Mouse (Mus musculus) monocyte, adult 2 months (primary cell): Measurements from ENCODE around the gene Eid1.

Source experiments
- DNase-seq, 2 experiments: peaks; one replicate each; pipeline ENCODE4 v3.0.0; 2022; ENCODE audit warnings: low spot score in 2 of 2, low read depth in 1 of 2

The Eid1 gene

DNA sequence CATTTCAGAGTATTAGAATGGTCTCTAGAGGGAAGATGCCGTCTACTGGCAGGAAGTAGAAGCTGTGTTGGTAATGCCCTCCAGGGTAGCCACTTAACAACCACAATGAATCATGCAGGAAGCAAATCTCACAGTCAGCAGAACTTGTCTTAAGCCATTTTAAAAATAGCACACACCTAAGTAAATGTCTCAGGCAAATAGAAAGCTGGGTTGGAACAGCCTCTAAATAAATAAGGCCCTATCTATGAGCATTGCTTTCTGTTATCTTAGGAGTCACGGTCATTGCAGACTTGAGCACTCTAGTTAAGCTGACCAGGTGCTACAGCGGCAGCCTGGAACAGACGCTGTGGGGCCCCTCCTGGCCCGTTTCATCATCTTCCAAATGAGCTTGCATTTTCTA lies 5.7 kb upstream of the Eid1 start:
- no peak for DNase-seq

DNA sequence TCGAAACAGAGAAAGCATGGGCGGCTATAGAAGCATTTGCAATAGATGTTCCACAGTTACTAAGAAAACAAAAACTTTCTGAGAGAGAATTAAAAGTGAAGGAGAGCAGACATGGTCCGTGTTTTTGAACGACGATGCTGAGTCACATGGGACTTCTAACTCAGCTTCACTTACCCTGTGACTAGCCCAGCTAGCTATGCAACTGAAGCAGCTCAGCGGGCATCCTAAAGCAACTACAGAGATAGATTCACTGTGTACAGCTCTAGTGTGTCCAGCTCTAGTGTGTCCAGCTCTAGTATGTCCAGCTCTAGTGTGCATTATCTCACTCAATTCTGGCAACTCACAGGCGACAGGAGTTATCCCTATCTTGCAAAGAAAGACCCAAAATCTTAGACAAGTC lies 5.2 kb upstream of the Eid1 start:
- no peak for DNase-seq

DNA sequence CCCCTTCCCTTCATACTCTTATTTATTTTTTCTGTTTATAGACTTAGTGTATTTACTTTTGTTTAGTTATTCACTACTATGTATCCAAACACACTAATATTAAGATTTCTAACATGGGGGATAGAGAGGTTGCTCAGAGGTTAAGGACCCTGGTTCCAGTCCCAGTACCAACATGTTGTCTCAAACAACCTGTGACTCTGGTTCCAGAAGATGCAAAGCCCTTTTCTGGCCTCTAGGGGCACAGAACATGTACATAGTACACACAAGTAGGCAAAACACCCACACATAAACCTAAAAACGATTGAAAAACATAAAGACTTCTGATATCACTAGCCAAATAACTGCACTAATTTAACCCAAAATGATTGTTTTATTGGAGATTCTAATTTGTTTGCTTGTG lies 2.0 kb upstream of the Eid1 start:
- no peak for DNase-seq

DNA sequence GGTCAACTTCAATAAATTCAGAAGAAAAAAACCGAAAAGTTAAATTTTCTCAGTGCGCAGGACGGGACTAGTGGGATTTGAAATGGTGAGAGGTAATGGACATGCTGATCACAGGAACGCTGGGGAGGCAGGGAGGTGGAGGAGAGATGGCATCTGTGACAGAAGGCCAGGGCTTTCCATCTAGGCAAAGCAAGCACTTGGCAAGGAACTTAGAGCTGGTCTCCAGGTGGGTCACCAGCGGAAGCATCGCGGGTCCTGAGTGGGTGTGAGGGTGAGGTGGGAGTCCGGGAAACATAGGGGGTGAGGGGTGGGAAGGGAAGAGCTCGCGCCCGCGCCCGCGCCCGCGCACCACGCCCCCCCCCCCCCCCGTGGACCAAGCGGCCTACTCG lies 333 bp upstream of the Eid1 start:
- DNase-seq = no peak

DNA sequence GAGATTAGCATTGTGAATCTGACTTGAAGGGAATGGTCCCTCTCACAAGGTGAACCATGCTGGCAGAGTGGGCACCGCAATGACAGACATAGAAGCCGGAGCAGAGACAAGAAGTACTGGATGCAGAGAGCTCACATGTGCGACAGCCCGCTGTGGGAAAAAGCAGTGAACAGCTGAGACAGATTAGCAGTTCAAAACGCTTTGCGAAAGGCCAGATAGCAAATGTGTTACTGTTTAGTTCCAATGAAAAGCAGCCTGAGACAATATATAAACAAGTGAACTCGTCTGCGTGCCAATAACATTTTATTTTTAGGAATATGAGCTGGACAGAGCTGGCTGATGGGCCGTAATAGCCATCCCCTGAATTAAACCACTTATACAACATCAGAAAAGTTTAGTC lies 8.9 kb downstream of the Eid1 start:
- DNase-seq = no peak

DNA sequence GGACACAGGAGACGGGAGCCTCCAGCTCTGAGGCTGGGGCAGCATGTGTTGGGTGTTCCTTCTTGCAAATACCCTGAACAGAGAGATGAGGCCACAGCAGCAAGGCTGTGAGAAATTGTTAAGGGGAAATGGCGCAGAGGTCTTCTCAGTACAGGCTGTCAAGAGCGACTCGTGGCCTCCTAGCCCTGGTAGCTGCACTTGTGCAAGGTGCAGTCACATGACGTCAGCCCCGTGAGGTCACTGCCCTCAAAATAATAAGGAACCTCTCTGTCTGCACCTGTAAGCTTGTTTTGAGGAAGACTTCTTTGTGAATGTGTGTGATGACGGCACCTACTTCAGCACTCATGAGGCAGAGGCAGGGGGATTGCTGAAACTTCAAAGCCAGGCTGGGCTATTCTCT lies 11.0 kb downstream of the Eid1 start:
- DNase-seq = no peak

DNA sequence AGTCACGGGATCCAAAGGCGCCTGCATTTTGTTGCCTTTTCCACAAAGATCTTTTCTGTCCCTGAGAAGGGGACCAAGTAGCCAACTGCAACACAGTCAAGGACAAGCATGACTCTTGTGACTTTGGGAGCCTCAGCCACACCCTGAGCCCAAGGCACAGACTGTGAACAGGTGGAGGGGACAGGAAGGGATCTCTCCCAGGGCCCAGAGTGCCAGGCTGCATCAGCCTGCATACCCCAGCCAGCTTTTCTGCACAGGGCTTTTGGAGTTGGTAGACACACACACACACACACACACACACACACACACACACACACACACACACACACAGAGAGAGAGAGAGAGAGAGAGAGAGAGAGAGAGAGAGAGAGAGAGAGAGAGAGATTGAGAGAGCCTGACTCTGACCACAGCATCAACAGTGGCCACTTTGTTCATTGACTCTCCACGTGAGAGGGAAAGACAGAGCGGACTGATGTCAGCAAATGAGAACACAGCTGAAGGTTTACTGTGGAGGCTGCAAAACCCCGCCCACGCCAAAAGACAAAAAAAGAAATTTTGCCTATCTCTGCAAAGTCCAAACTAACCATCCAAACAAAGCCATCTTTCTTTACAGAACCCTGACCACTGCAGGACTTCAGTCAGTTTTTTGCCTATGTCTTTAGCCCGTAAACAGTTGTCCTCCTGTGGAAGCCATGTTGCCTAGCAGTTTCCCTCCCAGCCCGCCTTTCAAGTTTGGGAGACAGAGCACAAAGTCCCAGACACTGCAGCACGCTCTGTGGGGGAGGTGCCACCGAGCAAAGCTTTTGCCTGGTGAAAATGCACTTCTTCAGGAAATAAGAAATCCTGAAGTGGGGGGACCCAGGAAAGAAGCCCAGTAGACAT lies 11.9 kb downstream of the Eid1 start:
- no peak for DNase-seq

DNA sequence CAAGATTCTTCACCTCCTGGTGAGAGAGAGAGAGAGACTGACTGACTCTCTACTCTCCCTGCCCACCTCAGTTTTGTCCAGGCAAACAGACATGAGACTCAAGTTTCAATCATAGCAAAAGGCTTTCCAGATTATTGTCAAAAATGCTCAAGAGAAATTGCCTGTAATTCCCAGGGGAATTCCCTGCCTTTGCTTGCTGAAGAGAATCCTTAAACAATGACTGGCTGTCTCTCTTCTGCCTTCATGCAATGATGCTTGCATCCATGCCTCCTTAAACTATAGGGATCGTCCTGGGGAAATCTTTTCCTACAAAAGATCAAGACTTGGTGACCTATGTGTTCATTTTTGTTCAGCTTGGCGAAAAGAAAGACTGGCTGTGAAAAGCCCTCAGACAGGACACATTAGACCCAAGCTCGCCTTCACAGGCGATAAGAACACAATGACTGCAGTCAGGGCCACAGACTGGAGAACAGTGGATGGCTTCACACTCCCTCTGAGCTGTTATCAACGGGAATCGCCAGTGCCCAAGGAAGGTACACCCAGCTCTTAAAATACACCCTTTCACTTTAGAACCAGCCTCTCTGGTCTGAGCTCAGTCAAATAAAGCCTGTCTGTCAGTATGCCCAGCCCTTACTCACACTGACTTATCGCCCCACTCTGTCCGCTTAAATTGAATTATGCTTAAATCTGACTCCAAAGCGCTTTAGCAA lies 12.7 kb downstream of the Eid1 start:
- no peak for DNase-seq

DNA sequence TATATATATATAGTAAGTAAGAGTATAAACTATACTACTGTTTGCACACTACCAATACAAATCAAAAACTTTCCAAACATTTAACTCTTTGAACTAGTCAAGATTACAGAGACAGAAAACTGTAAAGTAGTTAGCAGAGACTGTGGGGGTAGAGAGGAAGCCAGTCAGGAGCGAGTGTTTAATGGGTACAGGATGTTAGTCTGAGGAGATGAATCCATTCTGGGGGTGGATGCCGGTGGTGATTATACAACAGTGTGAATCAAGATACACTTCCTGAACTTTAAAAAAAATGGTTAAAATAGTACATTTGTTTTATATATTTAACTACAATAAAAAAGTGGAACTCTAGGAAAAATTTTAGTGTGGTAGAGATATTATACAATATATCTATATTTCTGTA lies 19.1 kb downstream of the Eid1 start:
- DNase-seq = no peak

DNA sequence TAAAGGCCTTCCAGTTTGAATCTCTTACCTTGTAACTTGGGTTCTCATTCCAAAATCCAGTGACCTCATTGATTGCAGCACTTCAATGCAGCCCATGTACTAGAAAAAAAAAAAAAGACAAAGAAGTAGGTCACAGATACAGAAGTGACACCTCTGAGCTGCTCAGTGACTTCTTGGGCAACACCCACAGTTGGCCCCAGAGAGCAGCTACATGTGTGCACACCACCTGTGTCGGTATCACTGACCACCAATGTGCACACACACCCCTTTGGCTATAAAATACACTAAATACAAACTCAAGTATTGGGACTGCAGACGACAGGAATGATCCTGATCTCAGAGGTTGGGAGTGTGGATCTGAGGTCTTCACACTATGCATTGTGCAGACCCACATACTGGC lies 21.9 kb downstream of the Eid1 start:
- no peak for DNase-seq

GRCm38 (mm10) chr2:125696219-125696618 lies 23.3 kb downstream of the Eid1 start:
- no peak for DNase-seq

DNA sequence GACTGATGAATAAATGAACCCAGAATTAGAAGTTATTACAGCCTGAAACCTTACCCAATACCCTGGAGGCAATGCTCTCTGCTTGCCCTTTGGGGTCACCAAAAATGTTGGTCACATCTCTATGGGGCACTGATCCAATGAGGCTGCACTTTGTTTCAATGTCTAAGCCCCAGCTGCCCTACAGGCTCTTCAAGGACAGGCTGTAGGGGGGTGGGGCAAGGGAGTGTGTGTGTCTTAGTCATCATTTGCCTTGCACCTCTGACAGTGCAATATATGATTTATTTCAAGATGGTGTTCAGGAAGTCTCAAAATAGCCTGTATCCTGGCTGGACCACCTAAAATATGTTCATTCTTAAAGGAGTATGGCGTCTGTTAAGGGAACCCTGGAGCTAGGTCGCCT lies 28.7 kb downstream of the Eid1 start:
- no peak for DNase-seq

- DNase-seq = no peak
Measured at GRCm38 (mm10) chr2:125702851-125703250, 30.0 kb downstream of the Eid1 start.

DNA sequence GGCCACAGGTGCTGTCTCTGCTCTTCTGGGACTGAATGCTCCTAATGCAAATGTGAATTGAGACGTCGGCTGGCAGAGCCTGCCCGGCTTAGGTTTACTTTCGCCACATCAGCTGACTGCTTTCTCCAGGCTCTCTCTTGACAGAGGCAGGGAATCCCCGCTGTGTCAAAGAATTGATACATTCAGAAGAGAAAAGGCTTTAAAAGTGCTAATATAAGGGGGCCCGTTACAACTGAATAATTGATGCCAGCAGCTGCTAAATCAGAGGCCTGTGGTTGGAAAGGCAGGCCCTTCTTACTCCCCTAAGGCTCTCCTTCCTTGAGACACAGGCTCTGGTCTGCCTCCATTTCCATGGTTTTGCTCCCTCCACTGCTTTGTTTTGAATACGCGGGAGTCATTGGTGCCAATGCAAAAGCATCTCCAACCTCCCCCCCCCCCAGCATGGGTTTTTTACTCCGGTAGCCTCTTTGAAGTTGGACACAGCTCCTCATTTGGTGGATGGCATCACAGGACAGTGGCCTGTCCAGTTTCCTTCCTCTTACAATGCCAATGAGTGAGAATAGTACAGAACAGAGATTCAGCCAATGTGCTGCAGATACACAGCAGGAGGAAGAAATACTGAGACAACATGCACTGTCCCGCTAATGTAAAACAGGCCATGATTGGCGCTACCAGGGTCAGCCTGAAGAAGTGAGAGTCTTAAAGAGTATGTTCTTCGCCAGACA lies 32.2 kb downstream of the Eid1 start:
- no peak for DNase-seq

- DNase-seq = no peak
Measured at GRCm38 (mm10) chr2:125706510-125706921, 33.6 kb downstream of the Eid1 start.

DNA sequence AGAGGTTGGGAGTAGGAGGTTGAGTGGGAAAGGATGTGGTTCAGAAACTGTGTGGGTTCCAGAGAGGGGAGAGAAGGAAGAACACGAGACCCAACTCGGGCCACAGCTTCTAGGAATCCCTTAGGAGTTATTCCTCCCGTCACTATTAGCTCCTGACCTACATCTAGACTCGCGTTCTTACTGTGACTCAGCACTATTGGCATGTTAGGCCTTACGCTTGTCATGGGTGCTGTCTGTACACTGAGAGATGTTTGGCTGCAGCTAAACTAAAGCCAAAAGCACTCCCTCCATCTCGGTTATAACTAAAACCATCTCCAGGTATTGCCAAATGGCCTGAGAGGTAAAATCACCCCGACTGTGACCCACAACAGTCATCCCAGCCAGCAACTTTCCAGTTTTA lies 43.7 kb downstream of the Eid1 start:
- no peak for DNase-seq

DNA sequence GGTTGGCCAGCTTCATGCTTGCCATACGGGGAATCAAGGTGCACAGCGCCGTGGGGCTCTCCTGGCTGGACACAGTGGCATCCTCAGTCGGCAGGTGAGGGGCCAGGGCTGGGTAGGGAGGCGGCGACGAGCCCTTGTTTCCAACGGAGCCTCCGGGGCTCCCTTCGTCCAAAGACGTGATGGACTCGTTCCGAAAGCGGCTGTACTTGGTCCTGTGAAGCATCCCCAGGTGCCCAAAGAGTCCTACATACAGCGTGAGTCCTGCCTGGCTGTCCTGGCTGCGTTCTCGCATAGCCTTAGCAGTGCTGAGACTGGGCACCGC lies 50.2 kb downstream of the Eid1 start:
- no peak for DNase-seq

DNA sequence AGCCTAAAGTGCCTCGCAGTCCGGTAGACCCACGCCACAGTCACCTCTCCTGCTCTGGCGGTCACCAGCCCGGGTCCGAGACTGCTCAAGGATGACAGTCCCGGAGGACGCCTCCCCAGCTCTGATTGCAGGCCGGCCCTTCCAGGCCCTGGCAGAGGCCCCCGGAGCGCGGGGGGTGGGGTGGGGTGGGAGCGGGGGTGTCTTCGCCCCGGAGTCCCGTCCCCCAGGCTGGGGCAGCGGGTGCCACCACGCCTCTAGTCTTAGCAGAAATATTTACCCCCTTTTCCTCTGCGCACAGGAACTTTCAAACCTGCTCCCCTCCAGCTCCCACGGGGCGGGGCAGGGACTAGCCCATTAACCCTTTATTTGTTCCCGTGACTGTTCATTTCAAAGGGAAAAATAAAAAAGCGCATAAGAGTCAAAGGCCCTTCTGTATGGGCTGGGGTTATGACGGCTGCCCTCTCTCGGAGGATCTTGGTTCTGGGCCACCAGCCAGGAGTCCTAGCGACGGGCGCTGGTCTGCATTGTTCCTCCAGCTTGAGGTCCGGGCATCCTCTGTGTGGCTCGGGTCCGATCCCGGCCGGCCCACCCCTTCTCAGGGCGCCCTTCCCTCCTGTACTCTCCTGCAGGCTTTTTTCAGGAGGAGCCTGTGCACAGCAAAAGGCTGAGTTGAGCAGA lies 50.7 kb downstream of the Eid1 start:
- no peak for DNase-seq

DNA sequence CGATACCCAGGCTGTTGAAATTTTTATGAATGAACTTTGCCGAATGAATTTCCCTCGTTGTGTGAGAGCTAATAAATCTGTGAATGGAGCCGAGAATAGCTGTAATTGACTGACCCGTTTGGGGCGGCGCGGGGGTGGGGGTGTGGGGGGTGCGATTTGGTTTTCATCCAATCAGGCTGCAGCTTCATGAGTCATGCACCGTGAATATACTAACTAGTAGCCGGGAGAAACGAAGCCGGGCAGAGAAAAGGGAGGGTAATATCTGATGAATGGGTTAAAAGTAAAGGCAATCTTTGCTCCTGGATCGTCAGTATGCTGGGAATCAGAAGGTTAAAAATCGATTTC lies 51.2 kb downstream of the Eid1 start, which contains the start of gene Shc4:
TSS of gene Shc4 (minus strand) at position 63 of the 345 bp plus-strand sequence.
- DNase-seq = no peak
